Mouse (Mus musculus) forebrain, embryonic 14.5 days (tissue): Measurements from ENCODE around the gene Gne. TPM values are rescaled to one million over a fixed set of nuclear protein-coding genes. Genes with fewer than 3 reads are reported as not detected.

Experiments
- ATAC-seq: fragments of 200-750 bp; cut with Nextera tagmentation; 2 replicates; pipeline ENCODE4 v1.8.0; 2017; ENCODE audit warnings: mild to moderate bottlenecking, moderate library complexity
- DNase-seq: peaks from one replicate; pipeline ENCODE4 v3.0.0-alpha.2; 2015; ENCODE audit warnings: low spot score
- H3K27ac ChIP-seq: fragments of 300-500 bp; sonication (generic); 2 replicates; pipeline ENCODE4 v1.5.1; 2014; ENCODE audit warnings: low read depth, mild to moderate bottlenecking, control low read depth, low read length, moderate library complexity
- H3K27me3 ChIP-seq: fragments of 300-500 bp; sonication (generic); replicated peaks from 2 replicates; pipeline ENCODE4 v1.6.1; 2014; ENCODE audit warnings: low read length, control low read depth, mixed read lengths; ENCODE audit not compliant: control insufficient read depth, insufficient read depth
- H3K36me3 ChIP-seq: fragments of 300-500 bp; sonication (generic); 2 replicates; pipeline ENCODE4 v1.6.1; 2014; ENCODE audit warnings: low read length, control low read depth; ENCODE audit not compliant: control insufficient read depth, insufficient read depth
- H3K4me1 ChIP-seq: fragments of 300-500 bp; sonication (generic); 2 replicates; pipeline ENCODE4 v1.6.1; 2014; ENCODE audit warnings: antibody characterized with exemption, low read length, control low read depth; ENCODE audit not compliant: control insufficient read depth, insufficient read depth
- H3K4me2 ChIP-seq: fragments of 300-500 bp; sonication (generic); 2 replicates; pipeline ENCODE4 v1.6.1; 2014; ENCODE audit warnings: mild to moderate bottlenecking, control low read depth, low read length
- H3K4me3 ChIP-seq: fragments of 300-500 bp; sonication (generic); 2 replicates; pipeline ENCODE4 v1.5.1; 2014; ENCODE audit warnings: low read depth, low read length, control low read depth
- H3K9ac ChIP-seq: fragments of 300-500 bp; sonication (generic); 2 replicates; pipeline ENCODE4 v1.6.1; 2014; ENCODE audit warnings: mild to moderate bottlenecking, low read length, control low read depth, moderate library complexity
- H3K9me3 ChIP-seq: fragments of 300-500 bp; sonication (generic); replicated peaks from 2 replicates; pipeline ENCODE4 v1.6.1; 2016; ENCODE audit warnings: low read length, control low read depth, mixed read lengths; ENCODE audit not compliant: control insufficient read depth
- WGBS: fragments of 180-500 bp; shearing (Covaris S2); extraction: QIAGEN DNeasy Blood & Tissue Kit; methylation state at CpG from one replicate; pipeline ENCODE4 v1.1.7; 2014; 5-methylcytosine and 5-hydroxymethylcytosine counted together
- polyA plus RNA-seq: library from polyadenylated mRNA; unstranded; fragments of >200 nt; fragmentation: Nextera tagmentation; extraction: Ambion mirVana; gene quantifications from 2 replicates; pipeline ENCODE4 v1.2.1, GENCODE M21; 2014

Gene Gne
- polyA plus RNA-seq, result 20.4 and 26.5 TPM in 2 replicates

GRCm38 (mm10) chr4:44083945-44084344 lies at the start of gene Gne:
Gene Gne, minus strand, starts transcription at chr4:44084177.
- no peaks in the 10 kb centered on the region for H3K9me3 ChIP-seq
- no peak within 1 kb of the TSS for H3K27ac ChIP-seq
- H3K4me2 ChIP-seq, result no peak within 1 kb of the TSS
- H3K9ac ChIP-seq, result no peak within 1 kb of the TSS
- H3K4me1 ChIP-seq, result no peaks in the 10 kb centered on the region
- no peaks in the 10 kb centered on the region for H3K36me3 ChIP-seq
- WGBS, result 18% methylated on average over 11 of the region's 11 CpGs
- no peak within 1 kb of the TSS for H3K4me3 ChIP-seq
- ATAC-seq (no peak), DNase-seq (no peak)
- H3K27me3 ChIP-seq, result no peaks in the 10 kb centered on the region

DNA sequence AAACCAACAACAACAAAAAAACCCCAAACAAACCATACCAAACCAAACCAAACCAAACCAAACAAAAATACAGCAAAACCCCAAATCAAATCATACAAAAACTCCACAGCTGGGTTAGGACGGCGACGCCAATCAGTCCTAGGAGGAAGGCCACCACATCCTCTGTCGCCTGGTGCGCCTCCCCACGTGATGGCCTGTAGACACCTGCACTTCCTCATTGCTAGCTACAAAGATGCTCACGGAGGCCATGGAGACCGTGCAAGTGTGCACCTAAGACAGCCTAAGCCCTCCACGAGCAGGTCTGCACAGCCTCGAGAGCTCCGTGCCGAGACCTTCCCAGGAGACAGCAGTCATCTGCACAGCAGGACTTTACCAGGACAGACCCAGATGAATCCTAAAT lies 42.8 kb upstream of the Gne start:
- H3K4me1 ChIP-seq, result no peaks in the 10 kb centered on the region
- no peak overlapping the region for H3K4me2 ChIP-seq
- H3K27me3 ChIP-seq, result no peaks in the 10 kb centered on the region
- WGBS, result 94% methylated on average over 12 of the region's 12 CpGs
- no peak overlapping the region for H3K4me3 ChIP-seq
- ATAC-seq (no peak), DNase-seq (no peak)
- no peak overlapping the region for H3K27ac ChIP-seq
- H3K9me3 ChIP-seq, result no peaks in the 10 kb centered on the region
- no peak overlapping the region for H3K9ac ChIP-seq
- H3K36me3 ChIP-seq, result peaks cover 65% of the 10 kb centered on the region

DNA sequence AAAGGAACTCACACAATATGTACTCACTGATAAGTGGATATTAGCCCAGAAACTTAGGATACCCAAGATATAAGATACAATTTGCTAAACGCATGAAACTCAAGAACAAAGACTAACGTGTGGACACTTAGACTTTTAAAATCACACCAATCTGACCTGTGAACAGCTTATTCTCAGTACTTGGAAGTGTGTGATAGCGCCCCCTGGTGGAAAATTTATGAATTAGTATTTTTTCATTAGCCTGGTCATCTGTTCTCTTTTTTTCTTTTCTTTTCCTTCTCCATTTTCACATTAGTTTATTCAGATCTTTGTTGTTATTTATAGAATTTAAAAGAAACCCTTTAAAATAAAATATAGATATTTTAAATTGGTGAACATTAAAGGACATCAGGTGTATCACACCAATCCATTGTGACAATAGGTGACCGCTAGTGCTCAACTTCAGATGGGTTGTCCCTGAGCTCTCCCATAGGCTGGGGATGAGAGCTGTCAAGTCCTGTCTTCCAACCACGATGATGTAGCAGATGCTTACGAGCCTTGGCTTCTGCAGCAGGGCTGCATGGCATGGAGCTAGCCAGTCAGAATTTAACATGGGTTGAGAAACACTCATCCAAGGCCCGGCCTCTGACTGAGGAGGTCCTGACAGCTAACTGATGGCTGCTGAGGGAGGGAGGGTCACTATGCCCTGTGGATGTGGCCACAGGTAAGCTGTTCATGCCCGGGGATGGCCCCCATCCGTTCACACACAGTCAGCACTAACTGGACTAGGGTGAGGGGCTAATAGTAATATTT lies 35.6 kb upstream of the Gne start:
- DNase-seq (peak; percentile 64), ATAC-seq (peak; percentile 34; the same call in 1 of the 2 replicates)
- no peak overlapping the region for H3K4me3 ChIP-seq
- no peak overlapping the region for H3K9ac ChIP-seq
- no peaks in the 10 kb centered on the region for H3K36me3 ChIP-seq
- 55% methylated on average over 9 of the region's 9 CpGs for WGBS
- no peak overlapping the region for H3K4me2 ChIP-seq
- no peaks in the 10 kb centered on the region for H3K9me3 ChIP-seq
- no peaks in the 10 kb centered on the region for H3K27me3 ChIP-seq
- H3K4me1 ChIP-seq, result no peaks in the 10 kb centered on the region
- no peak overlapping the region for H3K27ac ChIP-seq

DNA sequence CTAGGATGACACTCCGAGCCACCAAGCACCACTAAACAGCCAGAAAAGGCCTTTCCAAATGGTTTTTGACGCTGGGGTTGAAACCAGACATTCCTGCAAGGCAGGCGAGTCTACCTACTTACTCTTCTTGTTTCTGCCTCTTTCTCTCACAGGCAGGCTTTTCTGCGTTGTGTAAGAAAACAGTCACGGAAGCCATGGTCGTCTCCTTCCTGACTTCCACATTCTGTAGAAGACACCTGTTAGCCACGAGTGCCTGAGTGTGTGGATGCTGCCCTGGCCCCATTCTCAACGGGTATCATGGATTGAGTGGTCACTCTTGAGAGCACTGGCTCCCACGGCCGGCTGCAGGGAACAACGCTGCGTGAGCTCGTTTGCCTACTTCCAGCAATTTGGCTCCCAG lies 31.1 kb upstream of the Gne start:
- Histone ChIP-seq H3K27me3 (no peaks in the 10 kb centered on the region), H3K4me3 (no peak overlapping the region), H3K9ac (no peak overlapping the region), H3K27ac (no peak overlapping the region), H3K9me3 (no peaks in the 10 kb centered on the region), H3K4me1 (no peaks in the 10 kb centered on the region), H3K36me3 (no peaks in the 10 kb centered on the region), H3K4me2 (no peak overlapping the region)
- ATAC-seq, result no peak
- 88% methylated on average over 13 of the region's 13 CpGs for WGBS
- DNase-seq, result no peak

DNA sequence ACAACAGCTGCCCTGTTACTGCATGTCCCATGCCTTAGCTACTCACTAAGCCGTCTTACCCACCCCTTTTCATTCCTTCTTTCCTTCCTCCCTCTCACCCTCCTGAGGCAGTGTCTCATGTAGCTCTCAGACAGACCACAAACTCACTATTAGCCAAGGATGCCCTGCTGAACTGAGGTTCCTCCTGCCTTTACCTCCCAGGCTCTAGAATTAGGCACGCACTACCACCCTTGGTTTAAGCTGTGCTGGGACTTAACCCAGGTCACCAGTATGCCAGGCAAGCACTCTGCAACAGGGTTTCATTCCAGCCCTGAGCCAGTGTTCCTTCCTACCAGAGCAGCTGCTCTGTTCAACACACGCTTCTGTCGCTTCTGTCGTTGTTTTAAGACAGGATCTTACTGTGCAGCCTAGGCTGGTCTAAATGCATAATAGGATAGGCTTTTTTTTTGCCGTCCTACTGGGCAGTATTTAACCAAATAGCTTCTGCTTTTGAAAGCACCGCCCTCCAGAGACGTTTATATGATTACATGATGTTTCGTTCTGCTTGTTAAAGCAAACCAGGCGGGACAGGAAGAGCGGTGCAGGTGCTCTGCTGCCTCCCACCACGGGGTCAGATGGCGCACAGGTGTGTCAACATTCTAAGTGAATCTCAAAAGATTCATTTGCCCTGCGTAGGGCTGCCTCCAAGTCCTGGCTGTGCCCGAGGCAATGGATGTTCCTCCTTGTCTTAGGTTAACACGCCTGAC lies 29.6 kb upstream of the Gne start:
- 46% methylated on average over 16 of the region's 16 CpGs for WGBS
- no peak for ATAC-seq
- Histone ChIP-seq H3K27ac (no peak overlapping the region), H3K4me2 (no peak overlapping the region), H3K4me1 (no peaks in the 10 kb centered on the region), H3K36me3 (no peaks in the 10 kb centered on the region), H3K27me3 (no peaks in the 10 kb centered on the region), H3K9me3 (no peaks in the 10 kb centered on the region), H3K4me3 (no peak overlapping the region), H3K9ac (no peak overlapping the region)
- peak; percentile 21 for DNase-seq

GRCm38 (mm10) chr4:44112741-44113140 lies 28.8 kb upstream of the Gne start:
- Histone ChIP-seq H3K9ac (no peak overlapping the region), H3K27ac (no peak overlapping the region), H3K4me2 (no peak overlapping the region), H3K36me3 (no peaks in the 10 kb centered on the region), H3K9me3 (no peaks in the 10 kb centered on the region), H3K27me3 (no peaks in the 10 kb centered on the region), H3K4me1 (no peaks in the 10 kb centered on the region), H3K4me3 (no peak overlapping the region)
- no peak for ATAC-seq
- no peak for DNase-seq
- WGBS, result 38% methylated on average over 4 of the region's 4 CpGs

GRCm38 (mm10) chr4:44110771-44111170 lies 26.8 kb upstream of the Gne start:
- H3K27ac ChIP-seq, result no peak overlapping the region
- H3K4me2 ChIP-seq, result no peak overlapping the region
- peaks cover 4% of the 10 kb centered on the region; the same call in 1 of the 2 replicates for H3K4me1 ChIP-seq
- ATAC-seq, result no peak
- H3K36me3 ChIP-seq, result no peaks in the 10 kb centered on the region
- H3K9me3 ChIP-seq, result no peaks in the 10 kb centered on the region
- WGBS, result 83% methylated on average over 7 of the region's 7 CpGs
- H3K4me3 ChIP-seq, result no peak overlapping the region
- no peaks in the 10 kb centered on the region for H3K27me3 ChIP-seq
- no peak for DNase-seq
- H3K9ac ChIP-seq, result no peak overlapping the region

GRCm38 (mm10) chr4:44108297-44108696 lies 24.3 kb upstream of the Gne start:
- H3K4me1 ChIP-seq, result peaks cover 4% of the 10 kb centered on the region; the same call in 1 of the 2 replicates
- H3K4me3 ChIP-seq, result no peak overlapping the region
- no peaks in the 10 kb centered on the region for H3K27me3 ChIP-seq
- no peak overlapping the region for H3K4me2 ChIP-seq
- H3K9ac ChIP-seq, result no peak overlapping the region
- H3K36me3 ChIP-seq, result no peaks in the 10 kb centered on the region
- 93% methylated on average over 6 of the region's 6 CpGs for WGBS
- no peak overlapping the region for H3K27ac ChIP-seq
- H3K9me3 ChIP-seq, result no peaks in the 10 kb centered on the region
- DNase-seq (no peak), ATAC-seq (no peak)

- Histone ChIP-seq H3K4me2 (no peak overlapping the region), H3K9ac (no peak overlapping the region), H3K27me3 (no peaks in the 10 kb centered on the region), H3K27ac (no peak overlapping the region), H3K36me3 (no peaks in the 10 kb centered on the region), H3K9me3 (no peaks in the 10 kb centered on the region), H3K4me1 (peaks cover 4% of the 10 kb centered on the region; the same call in 1 of the 2 replicates), H3K4me3 (no peak overlapping the region)
- ATAC-seq, result no peak
- no peak for DNase-seq
- WGBS, result 58% methylated on average over 6 of the region's 6 CpGs
Measured at GRCm38 (mm10) chr4:44107339-44107738, 23.4 kb upstream of the Gne start.
